Mouse (Mus musculus): ENCODE data around the gene Wdfy2.
A peak's percentile ranks its signal among the peaks of the same experiment; 100 is the strongest.

GRCm38 (mm10) chr14:62845011-62845840 is 7.7 kb downstream of the Wdfy2 start:
- TF ChIP-seq POLR2A (IDR thresholded peaks at IDR 0.05; ENCODE audit: insufficient read depth, low read depth, low read length) (no peak), EP300 (IDR thresholded peaks at IDR 0.05; ENCODE audit: insufficient read depth, low read depth, low read length) (0 out of 2 replicates have a peak, but pooled peaks have one; percentile 47), CTCF (IDR thresholded peaks at IDR 0.05) (no peak)
